Mouse (Mus musculus) megakaryocyte, embryonic 14.5 days (primary cell): ENCODE measurements around the gene Psg17. TPM values are rescaled to one million over a fixed set of nuclear protein-coding genes. Genes with fewer than 3 reads are reported as not detected.
"Not testable (repeated sequence)": the region's sequence is repeated elsewhere in the genome, so short reads cannot be mapped to it uniquely, and the experiment has no call there.

ENCODE experiments used
- H3K27me3 ChIP-seq: replicated peaks from 2 replicates; pipeline ENCODE3; 2012; ENCODE audit warnings: inconsistent platforms
- H3K36me3 ChIP-seq: replicated peaks from 2 replicates; pipeline ENCODE3; 2012; ENCODE audit warnings: low read length, inconsistent platforms, mixed read lengths
- H3K4me1 ChIP-seq: 2 replicates; pipeline ENCODE4 v1.6.1; 2012; ENCODE audit warnings: inconsistent platforms
- H3K4me3 ChIP-seq: replicated peaks from 2 replicates; pipeline ENCODE3; 2012; ENCODE audit warnings: moderate library complexity, mild to moderate bottlenecking, inconsistent platforms
- H3K9me3 ChIP-seq: 2 replicates; pipeline ENCODE4 v1.6.1; 2012; ENCODE audit warnings: inconsistent platforms
- FLI1 ChIP-seq: IDR thresholded peaks from 2 replicates; pipeline ENCODE4 v1.6.1; 2012; ENCODE audit warnings: low read length, inconsistent platforms, mixed read lengths
- GATA1 ChIP-seq: IDR thresholded peaks from 3 replicates; pipeline ENCODE4 v1.6.1; 2012; ENCODE audit warnings: mixed read lengths, low read length, inconsistent platforms, borderline replicate concordance
- polyA plus RNA-seq: library from polyadenylated mRNA; stranded (reverse); fragments of >175 nt; gene quantifications from 2 replicates; pipeline ENCODE4 v1.2.3, GENCODE M21; 2012; ENCODE audit warnings: low replicate concordance; ENCODE audit not compliant: insufficient read depth

Psg17 gene
- polyA plus RNA-seq, 1 experiment = not detected

GRCm38 (mm10) chr7:18832298-18832697, 10.9 kb upstream of the Psg17 start:
- no peaks in the 10 kb centered on the region for H3K27me3 ChIP-seq

GRCm38 (mm10) chr7:18829545-18829944, 8.1 kb upstream of the Psg17 start:
- TF ChIP-seq GATA1 (no peak), FLI1 (no peak)
- peaks cover 4% of the 10 kb centered on the region for H3K9me3 ChIP-seq
- H3K4me3 ChIP-seq = no peak overlapping the region
- no peaks in the 10 kb centered on the region for H3K36me3 ChIP-seq
- H3K4me1 ChIP-seq = peaks cover 35% of the 10 kb centered on the region
- H3K27me3 ChIP-seq = no peaks in the 10 kb centered on the region

More at GRCm38 (mm10) chr7:18832298-18832697, 10.9 kb upstream of the Psg17 start:
- H3K4me1 ChIP-seq = peaks cover 21% of the 10 kb centered on the region
- H3K4me3 ChIP-seq = no peak overlapping the region
- TF ChIP-seq GATA1 (no peak), FLI1 (no peak)
- peaks cover 5% of the 10 kb centered on the region for H3K9me3 ChIP-seq
- H3K36me3 ChIP-seq = no peaks in the 10 kb centered on the region

- no peaks in the 10 kb centered on the region for H3K36me3 ChIP-seq
- H3K4me1 ChIP-seq = peaks cover 43% of the 10 kb centered on the region
- no peaks in the 10 kb centered on the region for H3K27me3 ChIP-seq
- H3K9me3 ChIP-seq = peaks cover 4% of the 10 kb centered on the region
- TF ChIP-seq FLI1 (no peak), GATA1 (no peak)
- H3K4me3 ChIP-seq = no peak overlapping the region
Measured at GRCm38 (mm10) chr7:18828592-18828991, 7.2 kb upstream of the Psg17 start.

GRCm38 (mm10) chr7:18827792-18828546, 6.6 kb upstream of the Psg17 start:
- TF ChIP-seq GATA1 (no peak), FLI1 (no peak)
- Histone ChIP-seq H3K4me3 (no peak overlapping the region), H3K4me1 (peaks cover 48% of the 10 kb centered on the region), H3K36me3 (no peaks in the 10 kb centered on the region), H3K9me3 (no peaks in the 10 kb centered on the region), H3K27me3 (no peaks in the 10 kb centered on the region)

GRCm38 (mm10) chr7:18818301-18818700, 3.1 kb downstream of the Psg17 start:
- no peak for TF ChIP-seq GATA1
- no peak for TF ChIP-seq FLI1
- Histone ChIP-seq H3K4me3 (no peak overlapping the region), H3K4me1 (peaks cover 78% of the 10 kb centered on the region), H3K36me3 (peaks cover 1% of the 10 kb centered on the region), H3K9me3 (0 out of 2 replicates have a peak, but pooled peaks cover 2% of the 10 kb centered on the region), H3K27me3 (peaks cover 2% of the 10 kb centered on the region)

GRCm38 (mm10) chr7:18803526-18803925, 17.9 kb downstream of the Psg17 start:
- Histone ChIP-seq H3K4me3 (peak overlapping the region; percentile 46), H3K4me1 (peaks cover 53% of the 10 kb centered on the region), H3K36me3 (no peaks in the 10 kb centered on the region), H3K9me3 (no peaks in the 10 kb centered on the region), H3K27me3 (no peaks in the 10 kb centered on the region)
- TF ChIP-seq GATA1 (no peak), FLI1 (no peak)

GRCm38 (mm10) chr7:18799129-18799528, 22.3 kb downstream of the Psg17 start:
- no peaks in the 10 kb centered on the region for H3K36me3 ChIP-seq
- peaks cover 59% of the 10 kb centered on the region for H3K4me1 ChIP-seq
- no peaks in the 10 kb centered on the region for H3K9me3 ChIP-seq
- no peak overlapping the region for H3K4me3 ChIP-seq
- TF ChIP-seq GATA1 (no peak), FLI1 (no peak)
- no peaks in the 10 kb centered on the region for H3K27me3 ChIP-seq

GRCm38 (mm10) chr7:18798420-18798819, 23.0 kb downstream of the Psg17 start, which contains the start of gene Psg19:
TSS of gene Psg19 (minus strand) at chr7:18798520.
- Histone ChIP-seq H3K9me3 (no peaks in the 10 kb centered on the region), H3K4me1 (peaks cover 51% of the 10 kb centered on the region), H3K36me3 (no peaks in the 10 kb centered on the region), H3K27me3 (no peaks in the 10 kb centered on the region), H3K4me3 (no peak within 1 kb of the TSS)
- TF ChIP-seq GATA1 = no peak
- TF ChIP-seq FLI1 = no peak

GRCm38 (mm10) chr7:18790671-18791070, 30.7 kb downstream of the Psg17 start:
- H3K27me3 ChIP-seq, H3K4me3 ChIP-seq: not testable (repeated sequence)

GRCm38 (mm10) chr7:18781301-18781700, 40.1 kb downstream of the Psg17 start:
- not testable (repeated sequence) for H3K36me3 ChIP-seq, H3K27me3 ChIP-seq, H3K4me3 ChIP-seq, H3K9me3 ChIP-seq
- peaks cover 25% of the 10 kb centered on the region for H3K4me1 ChIP-seq

More at GRCm38 (mm10) chr7:18790671-18791070, 30.7 kb downstream of the Psg17 start:
- H3K4me1 ChIP-seq = peaks cover 11% of the 10 kb centered on the region; the same call in 1 of the 2 replicates
- not testable (repeated sequence) for H3K9me3 ChIP-seq, H3K36me3 ChIP-seq
